Mouse (Mus musculus) urinary bladder, postnatal 10 days (tissue): ENCODE results near the gene Defb5.
"Not testable (repeated sequence)": the region's sequence is repeated elsewhere in the genome, so short reads cannot be mapped to it uniquely, and the experiment has no call there.

Experiments used
- DNase-seq: peaks from one replicate; pipeline ENCODE4 v3.0.0; 2022; ENCODE audit warnings: low spot score

Gene Defb5

DNA sequence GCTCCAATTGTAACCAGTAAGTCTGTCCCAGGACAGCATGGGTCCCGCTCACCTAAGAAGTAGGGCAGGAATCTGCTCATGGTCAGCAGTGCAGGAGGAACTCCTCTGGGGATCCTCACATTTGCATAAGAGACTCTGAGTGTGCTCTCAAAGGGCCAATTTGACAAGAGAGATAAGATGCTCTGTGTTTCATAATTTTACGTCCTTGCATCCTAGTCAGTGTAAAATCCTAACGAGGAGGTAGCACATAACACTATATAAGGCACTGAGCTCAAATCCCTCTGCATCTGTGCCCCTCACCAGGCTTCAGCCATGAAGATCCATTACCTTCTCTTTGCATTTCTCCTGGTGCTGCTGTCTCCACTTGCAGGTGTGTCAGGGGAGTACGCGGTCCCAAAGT is at the start of gene Defb5:
Defb5 (plus strand) TSS at position 301 of the 400 bp plus-strand sequence.
- no peak for DNase-seq

DNA sequence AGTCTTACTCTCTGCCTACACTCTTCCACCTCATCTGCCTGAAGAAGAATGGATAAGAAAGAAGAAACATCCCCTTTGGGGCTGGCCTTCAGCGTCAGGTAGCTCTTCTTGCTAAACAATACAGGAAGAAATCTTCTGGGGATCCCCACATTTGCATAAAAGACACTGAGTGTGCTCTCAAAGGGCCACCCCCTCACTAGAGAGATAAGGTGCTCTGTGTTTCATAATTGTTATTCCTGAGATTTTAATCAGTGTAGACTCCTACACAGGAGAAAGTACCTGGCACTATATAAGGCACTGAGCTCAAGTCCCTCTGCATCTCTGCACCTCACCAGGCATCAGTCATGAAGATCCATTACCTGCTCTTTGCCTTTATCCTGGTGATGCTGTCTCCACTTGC is 22.2 kb upstream of the Defb5 start, which contains the start of gene Defb6:
Defb6 (plus strand) TSS at position 318 of the 400 bp plus-strand sequence.
- DNase-seq: no peak

DNA sequence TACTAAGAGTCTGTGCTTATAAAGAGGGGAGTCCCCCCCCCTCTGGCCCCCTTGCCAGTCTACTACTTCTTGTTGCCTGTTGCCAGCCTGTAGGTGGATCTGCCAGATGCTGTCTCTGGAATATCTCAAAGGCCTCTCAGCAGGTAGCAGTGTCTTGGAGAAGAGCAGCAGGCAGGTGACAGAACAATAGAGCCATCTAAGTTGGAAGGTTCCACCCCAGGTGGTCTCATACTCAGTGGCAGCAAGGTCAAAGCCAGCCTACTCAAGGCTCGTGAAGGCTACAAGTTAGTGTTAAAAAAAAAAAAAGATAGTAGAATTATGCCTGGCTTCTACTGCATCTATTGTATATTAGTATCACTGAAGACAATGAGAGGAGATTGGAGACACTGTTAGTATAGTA is 9.3 kb upstream of the Defb5 start:
- DNase-seq: no peak

DNA sequence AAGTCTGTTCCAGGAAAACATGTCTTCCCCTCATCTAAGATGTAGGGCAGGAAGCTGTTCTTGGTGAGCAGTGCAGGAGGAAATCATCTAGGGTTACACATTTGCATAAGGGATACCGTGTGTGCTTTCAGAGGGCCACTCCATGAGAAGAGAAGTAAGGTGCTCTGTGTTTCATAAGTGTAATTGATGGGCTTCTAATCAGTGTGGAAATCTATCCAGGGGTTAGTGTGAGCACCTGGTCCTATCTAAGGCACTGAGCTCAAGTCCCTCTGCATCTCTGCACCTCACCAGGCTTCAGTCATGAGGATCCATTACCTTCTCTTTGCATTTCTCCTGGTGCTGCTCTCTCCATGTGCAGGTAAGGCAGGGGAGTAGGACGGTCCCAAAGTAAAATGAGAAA is 7.8 kb upstream of the Defb5 start, which contains the start of gene Defb46:
Defb46 (plus strand) TSS at position 301 of the 400 bp plus-strand sequence.
- DNase-seq: no peak

GRCm38 (mm10) chr8:19258136-19258535 is 10.8 kb downstream of the Defb5 start:
- no peak for DNase-seq

GRCm38 (mm10) chr8:19259667-19260066 is 12.3 kb downstream of the Defb5 start:
- no peak for DNase-seq

- not testable (repeated sequence) for DNase-seq
Observed at GRCm38 (mm10) chr8:19293060-19293459, 45.7 kb downstream of the Defb5 start, which contains the start of gene Defb3. Gene Defb3, plus strand, starts transcription at chr8:19293360.

DNA sequence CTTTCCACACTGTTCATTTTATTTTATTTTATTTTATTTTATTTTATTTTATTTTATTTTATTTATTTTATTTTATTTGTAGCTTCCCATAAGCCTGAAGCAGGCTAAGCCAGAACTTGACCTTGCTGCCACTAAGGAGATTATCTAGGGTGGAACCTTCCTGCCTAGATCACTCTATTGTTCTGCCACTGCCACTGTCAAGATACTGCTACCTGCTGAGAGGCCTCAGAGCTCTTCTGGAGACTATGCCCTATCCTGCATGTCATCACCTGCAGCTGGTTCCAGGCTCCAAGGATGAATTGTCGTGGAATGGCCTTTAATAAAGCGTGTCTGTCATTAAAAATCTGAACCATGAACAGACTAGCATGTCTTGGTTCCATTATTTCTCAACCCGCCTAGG is 51.0 kb downstream of the Defb5 start:
- not testable (repeated sequence) for DNase-seq
